Mouse (Mus musculus) spleen, postnatal 0 days (tissue): Measurements from ENCODE around the gene Dmbx1. TPM values are rescaled to one million over a fixed set of nuclear protein-coding genes. Genes with fewer than 3 reads are reported as not detected.

Experiments
- polyA plus RNA-seq: library from polyadenylated mRNA; unstranded; fragments of >200 nt; fragmentation: Nextera tagmentation; extraction: Ambion mirVana; gene quantifications from 2 replicates; pipeline ENCODE4 v1.2.1, GENCODE M21; 2015

Gene Dmbx1
- not detected in 2 replicates for polyA plus RNA-seq

GRCm38 (mm10) chr4:115939295-115940102 lies at the start of gene Dmbx1:
TSS of gene Dmbx1 (minus strand) at chr4:115939926.

GRCm38 (mm10) chr4:115890553-115890952 lies 49.2 kb downstream of the Dmbx1 start, which contains the start of gene 6430628N08Rik:
TSS of gene 6430628N08Rik (plus strand) at chr4:115890665.

DNA sequence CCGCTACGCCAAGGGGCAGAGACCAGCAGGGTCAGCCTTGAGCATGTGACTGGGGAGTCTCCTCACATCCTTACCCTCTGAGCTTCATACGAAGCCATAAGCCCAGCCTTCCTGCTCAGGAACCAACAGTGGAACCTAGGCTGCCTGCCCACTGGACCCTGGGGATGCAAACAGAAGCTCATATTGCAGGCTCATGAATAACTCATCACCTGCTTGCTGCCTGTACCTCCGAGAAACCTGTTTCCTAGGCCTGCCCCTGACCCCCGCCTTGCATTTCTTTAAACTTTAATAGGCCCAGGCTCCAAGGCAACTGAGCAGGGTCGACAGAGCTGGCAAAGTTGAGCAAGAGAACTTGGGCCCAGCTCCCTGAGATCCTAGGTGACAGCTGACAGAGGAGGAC lies 55.7 kb downstream of the Dmbx1 start, which contains the start of gene Kncn:
Gene Kncn, plus strand, starts transcription at position 379 of the 400 bp plus-strand sequence.

Other genes starting within 250 kb of the Dmbx1 start
- 16.4 and 16.8 TPM in 2 replicates for gene Efcab14, start 202.2 kb downstream of the Dmbx1 start, polyA plus RNA-seq
- 0.17 TPM in 1 of 2 replicates, not detected in the other for gene Tex38, start 158.9 kb downstream of the Dmbx1 start, polyA plus RNA-seq
- gene Atpaf1, start 155.1 kb downstream of the Dmbx1 start, polyA plus RNA-seq: 23.0 and 24.3 TPM in 2 replicates
- gene Mob3c, start 111.8 kb downstream of the Dmbx1 start, polyA plus RNA-seq: 8.6 and 12.5 TPM in 2 replicates
- 32.7 TPM in 2 replicates for gene Mknk1, start 100.7 kb downstream of the Dmbx1 start, polyA plus RNA-seq
- gene Kncn, start 55.5 kb downstream of the Dmbx1 start, polyA plus RNA-seq: not detected in 2 replicates
- not detected in 2 replicates for gene 6430628N08Rik, start 49.3 kb downstream of the Dmbx1 start, polyA plus RNA-seq
- 0.67 and 1.1 TPM in 2 replicates for gene Faah, start 78.0 kb upstream of the Dmbx1 start, polyA plus RNA-seq
- 8.8 and 10.2 TPM in 2 replicates for gene Nsun4, start 114.0 kb upstream of the Dmbx1 start, polyA plus RNA-seq
- 440 and 452 TPM in 2 replicates for gene Uqcrh, start 135.1 kb upstream of the Dmbx1 start, polyA plus RNA-seq
- 23.9 and 24.7 TPM in 2 replicates for gene Lrrc41, start 135.3 kb upstream of the Dmbx1 start, polyA plus RNA-seq
- gene Rad54l, start 183.8 kb upstream of the Dmbx1 start, polyA plus RNA-seq: 34.5 and 37.3 TPM in 2 replicates
- gene Pomgnt1, start 183.9 kb upstream of the Dmbx1 start, polyA plus RNA-seq: 14.7 and 15.3 TPM in 2 replicates
- 0.41 and 0.53 TPM in 2 replicates for gene Lurap1, start 211.4 kb upstream of the Dmbx1 start, polyA plus RNA-seq
- 0.08 and 0.14 TPM in 2 replicates for gene Tspan1, start 227.7 kb upstream of the Dmbx1 start, polyA plus RNA-seq
- not detected in 2 replicates for gene 1700042G07Rik, start 233.4 kb upstream of the Dmbx1 start, polyA plus RNA-seq
- gene Gm49337, start 233.5 kb upstream of the Dmbx1 start, polyA plus RNA-seq: not detected in 2 replicates